In the genomic region with DNA sequence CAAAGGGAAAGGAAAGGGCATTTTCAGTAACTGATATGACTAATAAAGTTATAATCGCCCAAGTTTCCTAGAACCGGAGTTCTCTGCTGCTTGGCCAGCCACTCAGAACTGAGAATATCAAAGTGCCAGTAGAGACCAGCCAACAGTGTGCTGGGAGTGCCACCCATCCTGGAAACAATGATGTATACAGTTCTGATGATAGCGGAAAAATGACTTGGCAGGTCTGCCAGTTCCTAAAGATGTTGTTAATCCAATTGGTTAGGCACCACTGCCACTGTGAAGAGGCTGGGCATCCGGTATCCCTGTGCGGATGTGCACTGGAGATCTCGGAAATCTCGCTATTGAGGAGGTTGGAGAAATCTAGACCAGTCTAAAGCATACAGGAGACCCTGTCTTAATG, we compare ENCODE assay signal across 15 mouse cellular contexts. TPM values are rescaled to one million over a fixed set of nuclear protein-coding genes. Genes with fewer than 3 reads are reported as not detected.
A peak's percentile ranks its signal among the peaks of the same experiment; 100 is the strongest.
DNase-seq lines count a peak whose midpoint lies in the region; ATAC-seq lines count a peak whose summit lies in the region.
"Had no signal": no experiment of that assay in that cellular context is flagged by ENCODE, and none has a peak within 500 bp of the region (broad histone marks: within the 10 kb centered on the region; RNA-seq: fewer than 3 reads in every experiment).

No protein-coding gene starts in this region.

- 54% methylated on average over 7 of the region's 7 CpGs for WGBS in hindbrain, embryonic 10.5 days
- 48% methylated on average over 7 of the region's 7 CpGs for WGBS in hindbrain, embryonic 16.5 days
- WGBS in limb, embryonic 13.5 days: 49% methylated on average over 7 of the region's 7 CpGs
- 56% methylated on average over 7 of the region's 7 CpGs for WGBS in limb, embryonic 10.5 days

- peak; percentile 29 for DNase-seq in adrenal gland, postnatal 14 days
- no peak for DNase-seq in adrenal gland, postnatal 10 days
- no peak for DNase-seq in hindbrain, embryonic 10.5 days (ENCODE audit: low spot score)
- DNase-seq in limb, embryonic 10.5 days (ENCODE audit: low spot score): no peak
- DNase-seq in lung, postnatal 14 days: peak; percentile 62
- DNase-seq in right cerebral cortex, postnatal 10 days (ENCODE audit: low spot score in 2 of 2): no peak
- DNase-seq: cerebellum, postnatal 10 days; gastrocnemius, postnatal 10 days; right cerebral cortex, postnatal 14 days had no signal

- no peak for ATAC-seq in hindbrain, embryonic 16.5 days
- no peak for ATAC-seq in limb, embryonic 13.5 days (ENCODE audit: low FRiP score, low read depth)
- ATAC-seq: forebrain, embryonic 16.5 days; liver, embryonic 12.5 days had no signal

- peaks cover 49% of the 10 kb centered on the region for H3K4me1 ChIP-seq in hindbrain, embryonic 10.5 days (replicated peaks)
- peaks cover 28% of the 10 kb centered on the region for H3K4me1 ChIP-seq in hindbrain, embryonic 16.5 days (ENCODE audit: control insufficient read depth, insufficient read depth, low read depth, low read length)
- peaks cover 24% of the 10 kb centered on the region for H3K4me1 ChIP-seq in limb, embryonic 13.5 days
- peaks cover 44% of the 10 kb centered on the region for H3K4me1 ChIP-seq in limb, embryonic 10.5 days

- no peak overlapping the region for H3K9ac ChIP-seq in hindbrain, embryonic 16.5 days (ENCODE audit: low read depth, low read length)
- H3K9ac ChIP-seq in limb, embryonic 13.5 days: no peak overlapping the region
- H3K9ac ChIP-seq: hindbrain, embryonic 12.5 days; liver, embryonic 12.5 days had no signal

- H3K36me3 ChIP-seq in hindbrain, embryonic 10.5 days: no peaks in the 10 kb centered on the region
- H3K36me3 ChIP-seq in hindbrain, embryonic 16.5 days (ENCODE audit: control insufficient read depth, insufficient read depth, low read length): no peaks in the 10 kb centered on the region
- H3K36me3 ChIP-seq in limb, embryonic 13.5 days: no peaks in the 10 kb centered on the region
- H3K36me3 ChIP-seq in limb, embryonic 10.5 days: no peaks in the 10 kb centered on the region; the same call in 1 of the 2 replicates
- H3K36me3 ChIP-seq: hindbrain, embryonic 12.5 days; liver, embryonic 12.5 days had no signal

- peak overlapping the region; percentile 72; the same call in 1 of the 2 replicates for H3K4me3 ChIP-seq in hindbrain, embryonic 10.5 days
- no peak overlapping the region for H3K4me3 ChIP-seq in hindbrain, embryonic 16.5 days (ENCODE audit: low read length)
- H3K4me3 ChIP-seq in limb, embryonic 13.5 days: no peak overlapping the region
- no peak overlapping the region for H3K4me3 ChIP-seq in limb, embryonic 10.5 days
- H3K4me3 ChIP-seq: liver, embryonic 12.5 days; megakaryocyte, embryonic 14.5 days had no signal

- H3K9me3 ChIP-seq in hindbrain, embryonic 10.5 days: peaks cover 9% of the 10 kb centered on the region
- H3K9me3 ChIP-seq in hindbrain, embryonic 16.5 days (ENCODE audit: control insufficient read depth, low read length): no peaks in the 10 kb centered on the region
- H3K9me3 ChIP-seq in limb, embryonic 13.5 days: peaks cover 10% of the 10 kb centered on the region
- no peaks in the 10 kb centered on the region for H3K9me3 ChIP-seq in limb, embryonic 10.5 days (replicated peaks)

- peaks cover 68% of the 10 kb centered on the region for H3K27me3 ChIP-seq in hindbrain, embryonic 10.5 days (ENCODE audit: insufficient read depth, poor library complexity, severe bottlenecking)
- H3K27me3 ChIP-seq in hindbrain, embryonic 16.5 days (replicated peaks; ENCODE audit: control insufficient read depth, insufficient read depth, low read length): peaks cover 11% of the 10 kb centered on the region
- H3K27me3 ChIP-seq in limb, embryonic 13.5 days: peaks cover 28% of the 10 kb centered on the region
- peaks cover 48% of the 10 kb centered on the region for H3K27me3 ChIP-seq in limb, embryonic 10.5 days (ENCODE audit: low read depth, poor library complexity, severe bottlenecking)

- no peak overlapping the region; the same call in 1 of the 2 replicates for H3K4me2 ChIP-seq in hindbrain, embryonic 16.5 days (ENCODE audit: low read length)
- peak overlapping the region; percentile 92; the same call in 1 of the 2 replicates for H3K4me2 ChIP-seq in limb, embryonic 13.5 days (replicated peaks)

- no peak overlapping the region for H3K27ac ChIP-seq in hindbrain, embryonic 10.5 days
- no peak overlapping the region for H3K27ac ChIP-seq in hindbrain, embryonic 16.5 days (ENCODE audit: low read depth, low read length)
- H3K27ac ChIP-seq in limb, embryonic 13.5 days: no peak overlapping the region
- no peak overlapping the region for H3K27ac ChIP-seq in limb, embryonic 10.5 days
- H3K27ac ChIP-seq: hindbrain, embryonic 12.5 days; liver, embryonic 12.5 days had no signal

RNA-seq across cellular contexts. Expression of gene Adamts9, which starts 1.4 kb away (rescaled TPM):
- total RNA-seq in adrenal gland, postnatal 14 days (2021): 56.5 and 65.8 TPM in 2 replicates
- total RNA-seq in adrenal gland, postnatal 10 days (2021): 10 to 100 TPM; 44.9 to 47.4 TPM
- 2.1 and 2.3 TPM in 2 replicates for polyA plus RNA-seq in hindbrain, embryonic 10.5 days (2016; fragmentation: Nextera tagmentation; extraction: Ambion mirVana)
- polyA plus RNA-seq in hindbrain, embryonic 16.5 days (2015; fragmentation: Nextera tagmentation; extraction: Ambion mirVana): 1.6 and 1.9 TPM in 2 replicates
- 11.4 and 11.6 TPM in 2 replicates for polyA plus RNA-seq in limb, embryonic 13.5 days (2015; fragmentation: Nextera tagmentation; extraction: Ambion mirVana)
- 2.5 and 3.0 TPM in 2 replicates for polyA plus RNA-seq in limb, embryonic 10.5 days (2016; fragmentation: Nextera tagmentation; extraction: Ambion mirVana)

Comparison
In these comparisons a context has a peak if more than half of its experiments do, and no peak if none do; other contexts are left out.
1. DNase-seq: peak in adrenal gland, postnatal 14 days (single experiment) and lung, postnatal 14 days (single experiment); none in adrenal gland, postnatal 10 days (single experiment), hindbrain, embryonic 10.5 days (single experiment), limb, embryonic 10.5 days (single experiment) and right cerebral cortex, postnatal 10 days (0 of 2).